Mouse (Mus musculus): ENCODE measurements around the gene Wipf3.

The Wipf3 gene

DNA sequence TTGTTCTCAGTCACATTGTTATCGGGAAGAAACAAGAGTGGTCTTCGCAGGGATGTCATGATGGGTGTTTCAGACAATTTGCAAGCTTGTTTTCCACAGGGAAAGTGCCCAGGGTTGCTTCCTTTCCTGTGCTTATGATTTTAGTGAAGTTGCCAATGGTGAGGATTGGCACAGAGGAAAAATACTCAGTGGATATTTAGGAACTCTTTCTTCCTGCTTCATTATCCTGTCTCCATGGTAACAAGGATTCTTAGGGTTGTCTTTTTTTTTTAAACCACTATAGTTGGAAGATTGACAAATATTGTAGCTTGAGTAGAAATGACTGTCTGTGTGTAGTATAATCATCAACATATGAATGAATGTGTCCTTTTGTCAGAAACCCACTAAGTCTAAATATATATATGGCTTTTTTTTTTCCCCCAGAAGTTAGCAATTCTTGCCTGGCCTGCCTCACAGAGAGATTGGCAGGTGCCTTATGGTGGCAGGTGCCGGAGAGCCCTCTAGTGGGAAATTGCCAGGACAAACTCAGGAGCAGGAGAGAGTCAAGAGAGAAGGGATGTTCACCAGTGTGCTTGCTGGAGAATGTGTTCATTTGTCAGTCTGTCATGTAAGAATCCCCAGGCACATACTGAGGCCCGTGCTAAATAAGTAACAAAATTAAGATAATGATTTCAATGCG is 49.4 kb downstream of the Wipf3 start:
- DNase-seq, result no peak

DNA sequence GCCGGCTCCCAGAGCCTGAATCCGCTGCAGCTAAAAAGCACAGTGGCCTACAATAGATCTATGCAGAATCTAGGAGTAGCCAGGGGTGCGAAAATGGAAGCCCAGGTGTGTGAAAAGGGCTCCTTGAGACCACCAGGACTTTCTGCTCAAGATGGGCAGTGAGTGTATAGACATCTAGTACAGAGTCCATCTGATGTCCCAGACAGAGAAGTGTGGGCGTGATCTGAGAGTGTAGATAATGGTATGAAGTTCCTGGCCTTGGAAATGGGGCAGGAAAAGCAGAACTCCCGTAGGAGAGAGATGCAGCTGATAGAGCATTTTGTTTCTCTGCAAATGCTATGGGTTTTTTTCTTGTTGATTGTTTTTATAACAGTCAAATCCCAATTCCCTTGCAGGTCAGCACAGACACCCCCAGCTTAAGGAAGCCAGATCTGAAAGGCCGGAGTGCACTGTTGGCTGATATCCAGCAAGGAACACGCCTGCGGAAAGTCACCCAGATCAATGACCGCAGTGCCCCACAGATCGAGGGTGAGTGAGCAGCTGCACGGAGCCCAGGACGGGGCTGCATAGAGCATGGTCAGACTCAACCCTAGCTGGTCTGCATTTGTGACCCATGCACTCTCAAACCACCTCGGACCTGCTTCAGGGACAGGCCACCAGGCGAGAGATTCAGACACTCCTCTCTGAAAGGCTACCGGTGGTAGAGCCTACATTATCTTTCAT is 52.1 kb downstream of the Wipf3 start:
- DNase-seq, result no peak

DNA sequence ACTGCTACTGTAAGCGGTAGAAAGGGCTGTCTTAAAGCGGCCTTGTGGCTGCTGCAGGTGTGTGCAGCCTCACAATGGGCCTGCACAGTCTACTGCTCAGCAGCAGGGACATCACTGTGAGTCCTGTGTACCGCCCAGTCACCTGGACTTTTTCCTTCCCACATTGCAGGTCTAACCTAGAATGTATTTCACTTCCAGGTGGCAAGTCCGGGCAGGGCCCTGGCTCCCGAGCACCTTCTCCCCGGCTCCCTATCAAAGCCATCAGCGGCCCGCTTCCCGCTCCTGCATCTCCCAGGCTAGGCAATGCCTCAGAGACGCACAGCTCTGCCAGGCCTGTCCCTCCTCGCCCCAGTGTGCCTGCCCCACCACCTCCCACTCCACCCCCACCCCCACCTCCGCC is 55.6 kb downstream of the Wipf3 start:
- no peak for DNase-seq

DNA sequence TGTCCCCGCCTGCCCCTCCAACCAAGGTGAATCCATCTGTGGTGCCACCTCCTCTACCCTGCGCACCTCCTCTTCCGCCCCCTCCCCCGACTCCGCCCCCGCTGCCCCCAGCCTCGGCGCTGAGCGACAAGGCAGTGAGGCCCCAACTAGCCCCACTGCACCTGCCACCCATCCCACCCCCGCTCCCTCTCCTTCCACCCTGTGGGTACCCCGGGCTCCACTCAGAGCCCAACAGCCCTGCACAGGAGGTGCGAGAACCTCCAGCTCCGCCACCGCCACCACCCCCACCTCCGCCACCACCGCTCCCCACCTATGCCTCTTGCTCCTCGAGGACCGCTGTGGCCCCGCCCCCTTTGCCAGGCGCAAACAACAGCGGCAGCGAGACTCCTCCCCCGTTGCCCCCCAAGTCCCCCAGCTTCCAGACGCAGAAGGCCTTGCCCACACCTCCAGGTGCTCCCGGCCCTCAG is 56.1 kb downstream of the Wipf3 start:
- peak; percentile 55 to 67 for DNase-seq

DNA sequence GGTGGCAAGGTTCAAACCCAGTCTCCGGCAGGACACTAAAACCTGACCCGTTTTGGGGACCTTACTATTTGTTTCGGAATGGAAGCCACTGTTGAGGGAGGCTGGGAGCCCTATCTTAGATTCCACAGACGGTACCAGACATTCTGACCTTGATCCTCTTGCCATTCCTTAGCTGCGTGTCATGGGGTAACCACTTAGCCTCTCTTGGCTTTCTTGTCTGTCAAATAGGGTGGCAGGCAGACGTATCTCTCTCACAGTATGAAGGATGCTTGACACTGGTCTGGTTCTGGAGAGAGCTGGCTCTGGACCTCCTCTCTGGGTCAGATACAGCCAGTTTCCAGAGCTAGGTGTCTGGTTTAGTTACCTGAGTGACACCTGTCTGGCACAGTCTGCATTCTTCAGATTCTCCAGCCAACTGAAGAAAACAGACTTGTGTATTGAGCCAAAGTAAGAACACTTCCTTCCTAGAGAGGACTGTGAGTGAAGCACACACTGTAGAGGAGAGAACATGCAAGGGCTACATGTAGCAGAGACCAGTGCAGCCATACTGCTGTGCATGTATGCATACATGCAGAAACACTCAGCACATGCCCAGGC is 56.7 kb downstream of the Wipf3 start:
- no peak for DNase-seq

DNA sequence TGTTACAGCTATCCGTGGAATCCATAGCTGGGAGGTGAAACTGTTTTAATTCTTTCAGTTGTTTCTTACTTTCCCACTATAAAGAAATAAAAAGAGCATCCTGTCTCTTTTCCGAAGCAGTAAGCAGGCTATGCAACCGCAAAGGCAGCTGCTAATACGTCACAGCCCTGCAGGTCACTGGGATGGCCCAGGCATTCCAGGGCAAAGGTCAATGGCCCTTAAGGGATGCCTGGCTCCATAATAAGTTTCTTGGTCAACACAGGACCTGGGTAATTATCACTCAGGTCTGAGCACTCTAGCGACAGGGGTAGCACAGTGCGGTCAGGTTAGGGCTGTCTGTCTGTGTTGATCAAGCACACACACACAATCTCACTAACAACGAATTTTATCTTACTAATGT is 61.7 kb downstream of the Wipf3 start:
- no peak for DNase-seq

DNA sequence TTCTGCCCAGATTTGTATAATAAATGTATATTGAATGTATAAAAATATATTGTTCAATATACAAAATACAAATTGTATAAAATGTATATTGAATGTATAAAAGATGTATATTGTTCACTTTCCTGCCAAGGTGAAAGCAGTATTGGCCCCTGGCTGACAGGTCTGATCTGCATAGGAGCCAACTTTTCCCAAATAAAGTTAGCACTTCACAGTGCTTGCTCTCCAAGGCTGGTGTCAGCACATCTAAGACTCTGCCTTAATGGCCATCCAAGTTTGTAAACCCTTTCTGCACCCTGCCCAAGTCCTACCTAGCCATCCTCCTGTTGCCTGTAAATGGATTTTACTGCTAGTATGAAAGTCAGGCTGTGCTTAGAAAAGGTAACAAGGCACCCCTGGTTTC is 64.7 kb downstream of the Wipf3 start:
- no peak for DNase-seq

DNA sequence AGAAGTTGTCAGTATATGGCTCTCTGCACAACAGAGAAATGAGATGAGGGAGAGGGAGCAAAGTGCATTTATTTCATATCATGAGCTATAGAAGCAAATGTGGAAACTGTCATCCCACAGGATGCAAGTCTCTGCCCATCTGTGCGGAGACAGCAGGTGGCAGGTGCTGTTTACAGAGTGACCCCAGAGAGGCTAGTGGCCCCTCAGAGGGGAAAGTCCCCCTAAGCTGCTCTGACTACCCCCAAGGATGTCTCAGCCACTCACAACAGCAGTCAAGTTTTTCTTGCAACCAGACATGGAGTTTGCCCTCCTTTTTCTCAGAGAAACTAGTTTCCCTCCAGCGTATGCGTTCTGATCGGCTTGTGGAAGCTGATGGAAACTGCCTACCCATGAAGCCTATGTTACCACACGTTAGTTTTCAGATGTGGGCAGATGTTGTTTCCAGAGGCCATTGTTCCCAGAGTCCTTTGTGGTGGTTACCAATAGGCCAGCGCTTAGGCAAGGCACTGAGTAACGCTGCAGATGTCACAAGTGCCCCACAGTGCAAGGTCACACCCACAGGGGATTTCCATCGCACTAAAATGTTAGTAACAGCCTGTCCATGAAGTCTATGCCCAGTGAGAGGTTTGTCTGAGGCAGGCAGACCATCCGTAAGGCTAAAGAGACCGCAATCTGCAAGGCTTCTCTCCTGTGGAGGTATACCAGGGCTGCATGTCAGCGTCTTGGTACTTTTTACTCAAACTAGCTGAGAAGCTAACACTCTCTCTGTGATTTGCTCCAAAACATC is 65.4 kb downstream of the Wipf3 start:
- no peak for DNase-seq

DNA sequence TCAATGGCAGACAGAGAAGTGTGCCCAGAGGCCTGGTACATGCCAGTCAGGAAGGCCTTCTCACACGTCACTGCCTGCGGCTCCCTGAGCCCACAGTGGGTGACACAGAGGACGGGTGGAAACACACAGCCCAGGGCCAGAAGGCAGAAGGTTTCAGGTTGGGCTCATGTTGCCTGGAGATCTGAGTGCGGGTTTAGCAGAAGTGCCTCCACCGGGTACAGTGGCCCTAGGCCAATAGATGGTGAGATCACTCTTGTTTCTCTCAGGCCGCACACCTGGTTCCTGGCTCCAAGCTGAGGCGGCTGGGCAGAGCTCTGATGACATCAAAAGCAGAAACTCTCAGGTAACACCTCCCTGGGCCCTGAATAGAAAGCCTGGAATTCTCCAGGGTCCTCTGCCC is 66.8 kb downstream of the Wipf3 start:
- no peak for DNase-seq

DNA sequence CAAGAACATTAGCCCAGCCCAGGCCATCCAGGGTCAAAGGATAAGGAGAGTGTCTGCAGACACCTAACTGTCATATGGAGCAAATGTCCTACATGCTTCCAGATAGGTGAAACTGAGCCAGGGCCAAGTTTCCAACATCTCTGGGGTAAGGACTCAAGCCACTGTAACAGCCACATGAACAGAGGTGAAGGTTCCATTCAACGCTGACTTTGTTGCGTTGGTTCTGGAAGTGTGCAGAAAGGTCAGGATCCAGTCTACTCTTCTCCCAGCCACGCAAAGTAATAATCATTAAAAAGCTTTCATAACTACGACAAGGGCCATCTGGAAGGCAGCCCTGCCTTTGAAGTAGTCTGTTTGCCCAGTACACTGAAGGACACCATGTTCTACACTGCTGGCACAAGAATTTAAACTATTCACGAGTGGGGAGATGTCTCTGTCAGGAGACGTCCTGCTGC is 73.3 kb downstream of the Wipf3 start:
- no peak for DNase-seq

DNA sequence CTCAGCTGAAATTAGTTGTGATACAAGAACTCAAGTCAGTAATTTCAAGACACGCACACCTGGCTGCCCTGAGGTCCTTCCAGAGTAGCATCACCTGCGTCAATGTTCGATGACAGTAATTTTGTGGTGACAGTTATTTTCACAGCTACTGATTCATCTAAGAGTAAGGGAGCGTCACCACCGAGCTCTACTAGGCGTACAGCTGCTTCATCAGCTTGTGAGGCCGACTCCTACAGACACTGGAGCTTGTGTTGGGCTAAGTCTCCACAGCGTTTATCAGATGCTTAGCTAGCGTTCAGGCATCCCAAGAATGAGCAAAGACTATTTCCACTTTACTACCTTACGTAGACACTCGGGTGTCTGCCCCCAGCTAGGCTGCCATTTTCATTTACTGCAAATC is 76.9 kb downstream of the Wipf3 start:
- no peak for DNase-seq

DNA sequence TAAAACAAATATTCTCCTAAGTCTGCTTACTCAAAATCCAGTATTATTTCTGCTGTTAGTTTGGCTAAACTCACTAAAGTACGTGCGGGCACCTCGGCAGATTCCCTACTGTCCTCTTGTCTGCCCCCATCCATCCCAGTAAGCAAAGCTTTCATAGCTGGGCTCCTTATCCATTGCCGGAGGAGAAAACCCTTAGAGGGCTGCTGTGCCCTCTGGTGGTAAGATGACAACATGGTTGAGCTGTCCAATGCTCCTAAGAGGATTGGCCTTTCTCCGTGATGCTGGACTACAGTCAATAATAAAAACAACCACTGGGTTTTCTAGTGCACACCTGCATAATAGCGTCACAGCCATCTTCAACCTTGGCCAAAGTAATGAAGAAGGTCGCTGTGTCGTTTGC is 77.6 kb downstream of the Wipf3 start:
- DNase-seq, result no peak

DNA sequence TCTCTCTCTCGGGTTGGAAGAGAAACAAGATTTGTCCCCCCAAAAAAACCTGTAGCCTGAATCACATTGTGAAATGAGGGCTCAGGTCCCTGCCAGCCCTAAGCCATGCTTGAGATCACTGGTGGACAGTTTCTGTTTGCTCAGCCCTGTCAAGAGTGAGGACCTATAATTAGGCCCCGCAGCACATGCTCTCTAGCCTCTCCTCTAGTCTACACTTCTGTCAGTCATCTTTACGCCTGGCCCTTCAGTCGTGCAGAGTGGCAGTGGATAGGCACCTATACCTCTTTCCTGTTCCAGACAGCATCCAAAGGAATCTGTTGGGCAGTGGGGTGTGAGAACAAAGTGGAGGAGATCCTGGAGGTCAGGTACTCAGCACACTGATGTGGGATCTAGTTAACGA is 78.4 kb downstream of the Wipf3 start:
- DNase-seq, result no peak

DNA sequence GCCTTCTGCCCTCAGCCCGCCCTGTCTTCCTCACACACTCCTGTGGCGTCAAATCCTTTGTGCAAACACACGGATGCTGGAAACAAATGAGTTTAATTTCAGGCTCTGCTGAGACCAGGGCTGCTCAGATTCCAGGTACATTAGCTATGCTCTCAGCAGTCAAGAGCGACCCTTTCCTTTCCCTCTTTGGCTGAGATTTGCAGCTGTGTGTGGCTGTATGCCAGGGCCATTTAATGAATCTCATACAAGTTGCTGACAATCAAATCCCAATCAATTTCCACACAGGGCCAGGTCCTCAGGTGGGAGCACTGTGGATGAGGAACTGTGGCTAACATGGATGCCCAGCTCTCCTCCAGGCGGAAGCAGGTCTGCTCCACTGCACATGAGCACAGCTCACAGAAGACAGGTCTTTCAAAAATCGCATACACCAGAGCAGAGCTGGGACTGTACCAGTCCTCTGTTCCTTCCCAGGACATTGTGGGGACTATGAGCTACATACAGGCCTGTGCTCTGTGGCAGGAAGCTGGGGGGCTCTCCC is 78.9 kb downstream of the Wipf3 start:
- DNase-seq, result no peak

DNA sequence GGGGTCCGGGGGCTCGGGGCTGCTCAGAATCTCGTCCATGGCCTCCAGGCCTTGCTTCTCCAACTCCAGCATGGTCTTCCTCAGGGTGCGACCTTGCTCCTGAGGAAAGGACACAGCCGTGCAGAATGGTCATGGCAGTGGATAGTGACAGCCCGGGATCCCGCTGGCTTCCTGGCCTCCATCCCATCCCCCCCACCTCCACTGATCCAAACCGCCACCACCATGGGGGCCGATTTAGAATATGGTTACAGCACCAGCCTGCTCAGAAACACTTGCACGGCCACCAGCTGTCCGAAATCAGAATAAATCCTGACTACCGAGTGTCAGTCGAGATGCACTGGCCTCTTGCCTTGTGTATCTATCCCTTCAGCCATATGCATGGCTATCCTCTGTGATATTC is 79.9 kb downstream of the Wipf3 start:
- no peak for DNase-seq

DNA sequence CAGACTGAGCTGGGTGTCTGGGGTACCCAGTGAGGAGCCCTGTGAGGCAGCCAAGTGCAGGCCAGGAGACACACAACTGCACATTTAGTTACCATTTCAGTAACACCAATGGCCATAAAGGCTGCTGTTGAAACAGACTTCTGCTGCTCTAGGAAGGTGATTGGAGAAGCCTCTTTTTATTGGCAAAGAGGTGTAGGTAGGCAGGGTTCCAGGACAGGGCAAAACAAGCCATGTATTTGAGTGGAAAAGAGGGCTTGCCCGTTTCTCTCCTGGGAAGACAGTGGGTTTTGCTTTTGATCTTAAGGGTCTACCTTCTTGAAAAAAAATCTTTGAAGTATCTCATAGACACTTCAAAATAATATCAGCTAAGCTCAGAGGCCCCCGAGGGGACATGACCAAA is 82.9 kb downstream of the Wipf3 start:
- no peak for DNase-seq

DNA sequence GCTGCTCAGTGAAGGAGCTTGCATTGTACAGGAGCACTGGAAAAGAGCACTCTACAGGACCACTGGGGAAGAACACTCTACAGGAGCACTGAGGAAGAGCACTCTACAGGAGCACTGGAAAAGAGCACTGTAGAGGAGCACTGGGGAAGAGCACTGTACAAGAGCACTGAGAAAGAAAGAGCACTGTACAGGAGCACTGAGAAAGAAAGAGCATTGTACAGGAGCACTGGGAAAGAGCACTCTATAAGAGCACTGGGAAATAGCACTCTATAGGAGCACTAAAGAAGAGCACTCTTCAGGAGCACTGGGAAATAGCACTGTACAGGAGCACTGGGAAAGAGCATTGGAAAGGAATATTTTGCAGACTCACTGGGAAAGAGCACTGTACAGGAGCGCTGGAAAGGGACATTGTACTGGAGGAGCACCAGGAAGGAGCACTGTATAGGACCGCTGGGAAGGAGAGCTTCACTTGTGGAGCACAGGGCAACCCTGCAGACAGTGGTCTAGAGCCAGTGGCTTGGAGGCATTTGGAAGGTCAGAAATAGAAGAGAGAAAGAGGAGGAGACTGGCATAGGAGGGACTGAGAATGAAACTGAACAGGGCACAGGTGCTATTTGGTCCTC is 87.2 kb downstream of the Wipf3 start:
- no peak for DNase-seq

DNA sequence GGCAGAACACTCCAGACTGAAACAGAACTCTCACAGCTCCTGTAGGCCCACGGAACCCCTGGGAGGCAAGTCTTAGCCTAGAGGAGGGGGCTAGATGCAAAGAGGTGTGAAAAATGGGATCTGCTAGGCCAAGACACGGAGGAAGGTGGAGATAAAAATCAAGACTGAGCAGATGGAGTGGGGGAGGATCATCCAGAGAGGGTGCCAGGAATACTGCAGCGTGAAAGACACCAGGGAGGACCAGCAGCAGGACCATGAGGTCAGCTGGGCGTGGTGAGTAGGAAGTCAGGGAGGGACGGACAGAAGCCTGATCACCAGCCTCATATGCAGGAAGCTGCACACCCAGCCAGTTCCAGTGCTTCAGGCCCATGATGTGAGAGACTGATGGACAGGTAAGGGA is 89.4 kb downstream of the Wipf3 start:
- DNase-seq, result no peak

DNA sequence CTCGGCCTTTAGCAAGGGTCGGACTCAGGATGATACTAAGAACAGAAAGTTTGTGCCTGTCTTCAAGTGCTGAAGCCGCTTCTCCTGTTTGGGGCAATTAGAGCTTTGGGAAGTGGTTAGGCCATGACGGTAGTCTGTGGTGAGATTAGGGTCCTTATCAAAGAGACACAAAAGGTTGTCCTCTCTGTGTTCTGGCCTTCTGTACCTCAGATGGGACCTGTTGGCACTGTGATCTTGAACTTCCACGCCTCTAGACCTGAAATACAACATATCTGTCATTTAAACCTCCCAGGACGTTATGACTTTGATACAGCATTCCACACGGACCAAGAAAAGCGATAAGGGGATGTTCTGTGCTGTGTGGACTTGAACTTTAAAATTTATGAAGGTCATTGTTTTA is 99.3 kb downstream of the Wipf3 start:
- DNase-seq, result no peak

DNA sequence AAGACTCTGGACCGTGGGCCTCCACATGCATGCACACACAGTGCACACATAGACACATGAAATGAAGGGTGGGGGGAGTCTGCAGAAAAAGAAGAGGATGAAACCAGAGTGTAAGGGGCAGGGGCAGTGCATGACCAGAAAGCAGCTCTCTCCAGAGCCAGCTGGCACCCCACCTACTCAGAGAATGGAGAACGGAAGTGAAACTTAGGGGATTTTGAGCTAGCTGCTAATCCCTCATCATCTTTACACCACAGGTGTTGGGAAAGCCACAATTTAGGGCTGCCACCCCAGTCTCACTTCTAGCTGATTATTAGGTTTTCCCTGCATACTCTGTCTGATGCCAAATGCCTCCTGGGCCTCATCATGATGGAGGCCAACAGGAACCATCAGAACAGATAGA is 100.8 kb downstream of the Wipf3 start:
- DNase-seq, result no peak

DNA sequence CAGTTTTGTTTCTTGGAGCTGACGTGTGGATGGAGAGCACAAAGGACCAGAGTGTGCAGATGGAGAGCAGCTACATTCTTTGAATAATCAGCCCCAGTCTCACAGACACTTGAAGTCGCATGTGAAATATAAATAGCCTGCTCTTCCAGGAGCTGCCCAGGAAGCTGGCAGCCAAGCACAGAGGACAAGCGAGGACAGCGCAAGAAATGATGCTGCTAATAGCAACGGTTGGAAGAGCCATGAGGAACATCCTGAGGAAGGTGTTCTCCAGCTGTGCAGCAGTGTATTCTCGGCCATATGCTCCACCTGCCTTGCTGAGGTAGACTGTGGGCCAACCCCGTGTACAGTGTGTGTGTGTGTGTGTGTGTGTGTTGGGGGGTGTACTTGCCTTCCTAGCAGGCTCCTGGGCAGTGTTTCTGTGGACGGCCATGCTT is 101.7 kb downstream of the Wipf3 start:
- DNase-seq, result no peak

DNA sequence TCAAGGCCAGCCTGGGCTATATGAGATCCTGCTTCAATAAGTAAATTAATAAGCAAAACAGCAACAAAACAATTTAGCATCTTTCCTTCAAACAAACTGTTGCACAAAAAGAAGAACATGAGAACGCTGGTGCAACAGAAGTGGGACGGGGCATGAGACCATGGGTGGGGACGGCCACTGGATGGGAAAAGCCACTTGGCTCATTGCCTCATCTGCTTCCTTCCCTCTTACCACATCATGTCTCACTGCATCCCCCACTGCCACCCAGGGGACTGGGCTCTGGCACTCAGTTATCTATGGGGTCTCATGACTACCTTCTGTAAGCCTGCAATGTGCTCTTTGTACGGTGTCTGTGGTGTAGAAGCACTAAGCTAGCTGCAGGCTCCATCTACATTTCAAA is 106.1 kb downstream of the Wipf3 start:
- DNase-seq, result no peak

DNA sequence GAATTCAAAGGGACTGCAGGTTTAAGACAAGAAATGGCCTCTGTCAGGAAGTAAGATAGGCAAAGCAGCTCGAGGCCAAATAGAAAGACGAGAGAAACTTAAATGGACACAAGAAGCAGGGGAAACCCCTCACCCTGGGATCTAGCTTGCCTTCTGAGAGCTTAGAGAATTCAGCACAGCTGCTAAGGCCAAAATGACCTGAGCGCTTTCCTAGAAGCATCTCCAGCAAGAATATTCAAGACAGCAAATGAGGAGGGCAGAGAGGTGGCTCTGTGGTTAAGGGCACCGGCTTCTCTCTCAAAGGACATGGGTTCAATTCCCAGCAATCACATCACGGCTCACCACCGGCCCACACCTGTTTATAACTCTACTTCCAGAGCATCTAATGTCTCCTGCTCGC is 107.7 kb downstream of the Wipf3 start:
- no peak for DNase-seq

Measured in thymus, postnatal 36 days (tissue).